Mouse (Mus musculus): ENCODE results near the gene Faah. TPM values are rescaled to one million over a fixed set of nuclear protein-coding genes. Genes with fewer than 3 reads are reported as not detected.

Gene Faah
- total and polyA plus RNA-seq, 3 experiments: 3.4 to 15.1 (median 13.3) TPM

DNA sequence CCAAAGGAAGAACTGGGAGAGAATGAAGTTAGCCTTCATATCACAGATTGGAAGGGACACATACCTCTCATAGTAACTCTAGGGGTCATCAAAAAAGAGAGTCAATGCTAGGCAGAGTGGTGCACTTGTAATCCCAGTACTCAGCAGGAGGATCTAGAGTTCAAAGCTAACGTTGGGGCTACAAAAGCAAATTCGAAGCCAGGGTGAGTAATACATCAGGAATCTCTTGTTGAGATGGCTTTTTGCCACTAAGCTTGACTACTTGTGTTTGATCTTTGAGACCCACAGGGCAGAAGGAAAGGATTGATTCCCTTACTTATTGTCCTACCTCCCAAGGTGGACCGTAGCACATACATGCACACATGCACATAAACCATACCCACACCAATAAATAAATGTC, 31.5 kb upstream of the Faah start:
- Histone ChIP-seq H3K4me1 (ENCODE audit: control insufficient read depth in 1 of 2, insufficient read depth in 2 of 2) (peaks cover 3 to 22% of the 10 kb centered on the region in 2 experiments; a peak in 2 of 4 replicates), H3K4me2 (ENCODE audit: insufficient read depth, low read depth, poor library complexity, severe bottlenecking) (no peak overlapping the region), H3K9ac (ENCODE audit: insufficient read depth, low read depth) (no peak overlapping the region), H3K9me3 (replicated peaks; ENCODE audit: low read length) (no peaks in the 10 kb centered on the region), H3K36me3 (replicated peaks in 1 of 2; ENCODE audit: control insufficient read depth in 1 of 2, insufficient read depth in 1 of 2, low read length in 1 of 2) (peaks cover 21 to 55% of the 10 kb centered on the region in 2 experiments), H3K4me3 (replicated peaks in 1 of 3; ENCODE audit: low read depth in 2 of 3, low read length in 2 of 3, poor library complexity in 1 of 3) (no peak overlapping the region), H3K27me3 (replicated peaks) (no peaks in the 10 kb centered on the region), H3K79me2 (replicated peaks; ENCODE audit: control insufficient read depth, extremely low read depth, insufficient read depth, poor library complexity, severe bottlenecking) (no peaks in the 10 kb centered on the region), H3K27ac (ENCODE audit: insufficient read depth, low read depth) (no peak overlapping the region)
- DNase-seq (ENCODE audit: extremely low read depth): no peak
- in situ Hi-C loops (cut with MboI; ENCODE audit: low pct_ligation_motif_present, low pct_unique_long_range_greater_than_20kb, low sequenced_read_pairs): no loop called here
- dilution Hi-C loops (cut with MboI; ENCODE audit: extremely low pct_ligation_motif_present, extremely low pct_unique_long_range_greater_than_20kb, low sequenced_read_pairs): no loop called here
- TF ChIP-seq SMC3 (IDR thresholded peaks at IDR 0.05; ENCODE audit: low read depth, low read length) (no peak), MAX (IDR thresholded peaks at IDR 0.05; ENCODE audit: low read length) (no peak), PAX5 (IDR thresholded peaks at IDR 0.05; ENCODE audit: low read length) (no peak)

DNA sequence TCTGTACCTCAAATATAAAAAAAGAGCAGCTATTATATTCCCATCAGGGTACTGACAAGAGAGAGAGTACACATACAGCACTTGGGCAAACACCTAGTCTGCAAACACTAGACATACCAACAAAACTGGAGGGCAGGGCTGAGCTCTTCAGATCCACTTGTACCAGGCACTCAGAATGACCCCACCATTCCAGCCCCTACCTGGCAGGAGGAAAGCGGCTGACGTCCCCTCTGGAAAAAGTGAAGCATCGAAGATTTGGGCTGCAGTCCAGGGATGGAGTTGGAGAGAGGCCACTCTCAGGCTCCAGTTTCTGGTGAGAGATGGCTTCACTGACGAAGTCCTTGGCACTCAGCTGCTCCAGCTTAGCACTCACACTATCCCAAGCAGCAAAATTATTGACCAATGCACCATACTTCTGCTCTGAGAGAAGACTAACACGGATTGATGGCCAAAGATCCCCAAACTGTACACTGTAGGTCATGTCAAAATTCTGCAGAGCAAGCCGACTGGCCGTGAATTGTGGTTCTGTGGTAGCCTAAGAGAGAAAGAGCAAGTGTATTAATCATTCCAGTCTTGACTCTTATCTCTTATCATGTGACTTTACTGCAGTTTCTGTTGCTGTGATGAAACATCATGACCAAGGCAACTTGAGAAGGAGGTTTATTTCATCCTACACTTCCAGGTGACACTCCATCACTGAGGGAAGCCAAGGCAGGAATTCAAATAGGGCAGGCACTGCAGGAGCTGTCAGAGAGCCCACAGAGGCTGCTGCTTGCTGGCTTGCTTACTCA, 30.6 kb upstream of the Faah start:
- H3K4me3 ChIP-seq (replicated peaks in 1 of 3; ENCODE audit: low read depth in 2 of 3, low read length in 2 of 3, poor library complexity in 1 of 3): no peak overlapping the region
- H3K4me1 ChIP-seq (ENCODE audit: control insufficient read depth in 1 of 2, insufficient read depth in 2 of 2): peaks cover 3 to 19% of the 10 kb centered on the region in 2 experiments; a peak in 2 of 4 replicates
- TF ChIP-seq NELFE (IDR thresholded peaks at IDR 0.05; ENCODE audit: low read depth, low read length) (no peak), ZNF384 (IDR thresholded peaks at IDR 0.05; ENCODE audit: low read depth, low read length) (no peak), ZMIZ1 (IDR thresholded peaks at IDR 0.05; ENCODE audit: low read depth, low read length) (no peak), NRF1 (IDR thresholded peaks at IDR 0.05; ENCODE audit: low read depth, low read length) (no peak), BHLHE40 (IDR thresholded peaks at IDR 0.05; ENCODE audit: low read depth, low read length) (no peak), MAFK (IDR thresholded peaks at IDR 0.05; ENCODE audit: insufficient replicate concordance, low read length) (no peak)
- no peak for DNase-seq (ENCODE audit: extremely low read depth)
- no peaks in the 10 kb centered on the region for H3K79me2 ChIP-seq (replicated peaks; ENCODE audit: control insufficient read depth, extremely low read depth, insufficient read depth, poor library complexity, severe bottlenecking)
- H3K9ac ChIP-seq (ENCODE audit: insufficient read depth, low read depth): no peak overlapping the region
- no peak overlapping the region for H3K4me2 ChIP-seq (ENCODE audit: insufficient read depth, low read depth, poor library complexity, severe bottlenecking)
- dilution Hi-C loops (cut with MboI; ENCODE audit: extremely low pct_ligation_motif_present, extremely low pct_unique_long_range_greater_than_20kb, low sequenced_read_pairs): no loop called here
- no peaks in the 10 kb centered on the region for H3K27me3 ChIP-seq (replicated peaks)
- no peak overlapping the region for H3K27ac ChIP-seq (ENCODE audit: insufficient read depth, low read depth)
- in situ Hi-C loops (cut with MboI; ENCODE audit: low pct_ligation_motif_present, low pct_unique_long_range_greater_than_20kb, low sequenced_read_pairs): no loop called here
- H3K9me3 ChIP-seq (replicated peaks; ENCODE audit: low read length): no peaks in the 10 kb centered on the region
- H3K36me3 ChIP-seq (replicated peaks in 1 of 2; ENCODE audit: control insufficient read depth in 1 of 2, insufficient read depth in 1 of 2, low read length in 1 of 2): peaks cover 26 to 63% of the 10 kb centered on the region in 2 experiments

DNA sequence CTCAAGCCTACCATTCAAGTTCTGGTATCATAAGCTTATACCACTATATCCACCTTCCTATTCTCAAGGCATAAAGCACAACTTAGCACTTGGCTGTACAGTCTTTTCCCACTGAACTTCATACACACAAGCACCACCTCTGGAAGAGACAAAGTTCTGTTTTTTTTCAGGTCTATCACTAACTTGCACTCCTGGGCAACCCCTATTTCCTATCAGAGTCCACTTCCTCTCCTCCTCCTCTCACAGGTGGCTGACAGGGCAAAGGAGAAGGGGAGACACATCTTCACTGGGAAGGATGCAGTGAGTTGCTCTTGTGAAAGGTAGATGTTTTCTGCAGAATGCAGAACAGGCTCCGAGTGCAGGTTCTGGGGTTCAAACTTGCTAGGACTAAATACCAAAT, 30.0 kb upstream of the Faah start:
- Histone ChIP-seq H3K4me3 (replicated peaks in 1 of 3; ENCODE audit: low read depth in 2 of 3, low read length in 2 of 3, poor library complexity in 1 of 3) (no peak overlapping the region), H3K9me3 (replicated peaks; ENCODE audit: low read length) (no peaks in the 10 kb centered on the region), H3K79me2 (replicated peaks; ENCODE audit: control insufficient read depth, extremely low read depth, insufficient read depth, poor library complexity, severe bottlenecking) (no peaks in the 10 kb centered on the region), H3K27me3 (replicated peaks) (no peaks in the 10 kb centered on the region), H3K9ac (ENCODE audit: insufficient read depth, low read depth) (no peak overlapping the region), H3K4me2 (ENCODE audit: insufficient read depth, low read depth, poor library complexity, severe bottlenecking) (no peak overlapping the region), H3K4me1 (ENCODE audit: control insufficient read depth in 1 of 2, insufficient read depth in 2 of 2) (peaks cover 3 to 19% of the 10 kb centered on the region in 2 experiments; a peak in 2 of 4 replicates), H3K27ac (ENCODE audit: insufficient read depth, low read depth) (no peak overlapping the region), H3K36me3 (replicated peaks in 1 of 2; ENCODE audit: control insufficient read depth in 1 of 2, insufficient read depth in 1 of 2, low read length in 1 of 2) (peaks cover 31 to 69% of the 10 kb centered on the region in 2 experiments)
- TF ChIP-seq RCOR1 (conservative IDR thresholded peaks at IDR 0.05; ENCODE audit: low read depth, low read length) (no peak), UBTF (IDR thresholded peaks at IDR 0.05; ENCODE audit: low read depth, low read length) (no peak), TBP (conservative IDR thresholded peaks at IDR 0.05; ENCODE audit: low read depth, low read length) (no peak), NELFE (IDR thresholded peaks at IDR 0.05; ENCODE audit: low read depth, low read length) (no peak), POLR2A (IDR thresholded peaks at IDR 0.05; ENCODE audit: low read depth, low read length) (no peak), MAX (IDR thresholded peaks at IDR 0.05; ENCODE audit: low read length) (no peak), PAX5 (IDR thresholded peaks at IDR 0.05; ENCODE audit: low read length) (no peak), USF1 (IDR thresholded peaks at IDR 0.05; ENCODE audit: low read depth, low read length) (no peak), EP300 (IDR thresholded peaks at IDR 0.05; ENCODE audit: low read length) (no peak), IRF4 (IDR thresholded peaks at IDR 0.05; ENCODE audit: low read depth, low read length) (no peak), USF2 (conservative IDR thresholded peaks at IDR 0.05; ENCODE audit: low read depth, low read length) (no peak), HCFC1 (IDR thresholded peaks at IDR 0.05; ENCODE audit: low read depth, low read length) (no peak), SIN3A (IDR thresholded peaks at IDR 0.05; ENCODE audit: low read length) (no peak), E2F4 (IDR thresholded peaks at IDR 0.05; ENCODE audit: insufficient replicate concordance, low read depth, low read length) (no peak), JUND (conservative IDR thresholded peaks at IDR 0.05; ENCODE audit: low read depth, low read length) (no peak)
- no peak for DNase-seq (ENCODE audit: extremely low read depth)
- in situ Hi-C loops (cut with MboI; ENCODE audit: low pct_ligation_motif_present, low pct_unique_long_range_greater_than_20kb, low sequenced_read_pairs) (no loop called here), dilution Hi-C loops (cut with MboI; ENCODE audit: extremely low pct_ligation_motif_present, extremely low pct_unique_long_range_greater_than_20kb, low sequenced_read_pairs) (no loop called here)
